Mouse (Mus musculus) frontal cortex, postnatal 14 days (tissue): ENCODE measurements around the gene Fnbp4.
"Not testable (repeated sequence)": the region's sequence is repeated elsewhere in the genome, so short reads cannot be mapped to it uniquely, and the experiment has no call there.

ENCODE experiments used
- DNase-seq, 2 experiments: peaks; one replicate each; pipeline ENCODE4 v3.0.0; 2022; ENCODE audit warnings: low spot score in 2 of 2

Fnbp4 gene

DNA sequence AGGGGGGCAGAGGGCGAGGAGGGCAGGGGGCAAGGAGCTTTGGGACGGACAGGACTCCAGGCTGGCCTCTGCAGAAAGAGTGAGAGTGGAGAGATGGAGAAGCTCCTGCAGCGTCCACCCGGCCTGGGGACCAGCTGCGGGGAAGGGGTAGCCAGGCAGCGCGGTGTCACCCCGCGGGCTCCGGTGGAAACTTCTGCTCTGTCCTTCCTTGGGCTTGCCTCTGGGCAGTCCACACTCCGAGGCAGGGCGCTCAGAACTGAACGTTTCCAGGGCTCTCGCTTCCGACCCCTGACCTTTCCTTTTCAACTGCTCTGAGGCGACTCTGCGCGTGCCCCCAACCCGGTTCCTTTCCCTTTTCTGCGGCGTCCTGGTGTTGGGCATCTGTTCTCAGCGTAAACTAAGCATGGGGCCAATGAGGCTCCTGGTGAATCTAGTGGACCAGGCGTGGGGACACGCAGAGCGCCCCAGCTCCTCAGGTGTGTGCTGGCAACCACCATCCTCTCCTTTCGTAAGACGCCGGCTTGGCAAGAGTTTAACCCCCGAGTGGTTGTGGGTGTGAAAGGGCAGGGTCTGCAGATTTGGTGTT, 37.8 kb downstream of the Fnbp4 start:
- no peak for DNase-seq

DNA sequence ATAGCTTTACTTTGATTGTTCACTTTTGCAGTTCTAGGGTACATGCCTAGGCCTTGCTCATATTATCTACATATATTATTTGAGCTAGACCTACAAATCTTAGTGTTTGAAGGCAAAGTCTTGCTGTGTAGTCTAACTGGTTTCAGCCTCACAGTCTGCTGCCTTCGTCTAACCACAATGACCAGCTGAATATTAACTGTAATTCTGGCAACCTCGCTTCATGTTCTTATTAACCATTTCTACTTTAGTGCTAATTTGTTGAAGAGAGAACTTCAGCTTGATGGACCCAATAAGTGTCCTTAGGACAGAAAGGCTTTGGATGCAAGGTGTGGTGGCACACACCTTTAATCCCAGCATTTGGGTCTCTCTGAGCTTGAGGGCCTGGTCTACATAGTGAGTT, 43.0 kb downstream of the Fnbp4 start:
- DNase-seq = no peak

DNA sequence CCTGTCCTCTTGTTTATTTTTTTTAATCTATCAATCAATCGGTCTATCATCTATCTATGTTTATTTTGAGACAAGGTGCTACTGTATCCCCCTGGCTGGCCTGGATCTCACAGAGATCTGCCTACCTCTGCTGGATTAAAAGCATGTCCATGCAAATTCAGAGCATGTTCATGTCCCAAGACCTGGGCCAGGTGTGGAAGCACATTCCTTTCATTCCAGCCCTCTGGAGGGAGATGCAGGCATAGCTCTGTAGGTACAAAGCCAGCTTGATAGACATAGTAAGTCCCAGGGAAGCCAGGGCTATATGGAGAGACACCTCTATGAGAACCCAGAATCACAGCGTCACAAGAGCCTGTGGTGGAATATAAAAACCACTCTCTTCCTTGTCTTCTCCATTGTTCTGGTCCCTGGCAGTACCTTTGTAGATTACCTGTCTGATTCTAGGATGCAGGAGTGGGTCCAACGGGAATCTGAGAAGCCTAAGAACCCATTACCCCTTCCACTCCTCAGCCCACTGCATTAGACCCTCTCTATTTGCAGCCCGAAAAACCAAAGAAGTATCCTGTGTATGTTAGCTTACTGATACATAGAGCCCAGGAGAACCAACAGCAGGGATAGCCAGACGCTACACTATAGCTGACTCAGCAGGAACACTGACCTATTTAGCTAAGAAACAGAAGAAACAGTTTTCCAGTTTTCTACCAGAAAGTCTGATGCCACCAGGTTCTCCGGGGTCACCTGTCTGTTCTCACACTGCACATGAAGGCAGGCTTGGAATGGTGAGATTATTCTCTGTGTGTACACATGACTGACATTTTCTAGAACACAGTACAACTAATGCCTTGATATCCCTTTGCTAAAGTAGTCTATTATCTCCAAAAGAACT, 63.3 kb downstream of the Fnbp4 start:
- no peak for DNase-seq

DNA sequence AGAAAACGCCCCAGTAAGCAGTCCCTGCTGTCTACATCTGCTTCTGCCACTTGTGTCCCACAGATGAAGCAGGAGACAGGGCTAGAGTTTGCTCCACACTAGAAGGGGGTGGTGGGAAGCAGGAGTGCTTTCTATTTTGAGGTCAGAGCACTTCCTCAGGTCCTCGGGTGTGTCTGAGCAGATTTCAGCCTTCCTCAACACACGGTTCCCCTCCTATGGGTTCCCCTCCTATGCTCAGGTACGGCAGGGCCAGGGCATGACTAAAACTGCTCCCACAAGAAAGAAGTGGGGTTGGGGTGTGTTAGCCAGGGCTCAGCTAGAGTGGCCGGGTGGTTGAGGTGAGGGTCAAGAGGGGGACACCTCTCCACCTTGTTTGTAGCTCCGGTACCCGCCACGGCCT, 65.6 kb downstream of the Fnbp4 start:
- no peak for DNase-seq

DNA sequence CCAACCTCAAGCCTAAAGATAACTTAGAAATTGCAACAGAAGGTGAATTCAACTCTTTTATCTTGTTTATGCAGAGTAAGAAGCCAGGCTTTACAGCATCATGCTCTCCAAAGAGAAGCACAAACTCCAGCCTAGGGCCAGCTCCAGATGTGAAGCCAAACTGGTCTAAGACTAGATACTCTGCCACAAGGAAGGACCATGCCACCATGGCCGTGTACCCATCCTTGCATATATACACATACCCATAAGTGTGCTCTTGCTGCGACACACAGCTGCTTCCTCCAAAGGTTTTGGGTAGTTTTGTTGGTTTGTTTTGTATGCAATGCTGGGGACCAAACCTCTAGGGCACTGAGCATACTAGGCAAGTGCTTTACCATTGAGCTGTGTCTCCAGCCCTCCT, 70.1 kb downstream of the Fnbp4 start:
- no peak for DNase-seq

DNA sequence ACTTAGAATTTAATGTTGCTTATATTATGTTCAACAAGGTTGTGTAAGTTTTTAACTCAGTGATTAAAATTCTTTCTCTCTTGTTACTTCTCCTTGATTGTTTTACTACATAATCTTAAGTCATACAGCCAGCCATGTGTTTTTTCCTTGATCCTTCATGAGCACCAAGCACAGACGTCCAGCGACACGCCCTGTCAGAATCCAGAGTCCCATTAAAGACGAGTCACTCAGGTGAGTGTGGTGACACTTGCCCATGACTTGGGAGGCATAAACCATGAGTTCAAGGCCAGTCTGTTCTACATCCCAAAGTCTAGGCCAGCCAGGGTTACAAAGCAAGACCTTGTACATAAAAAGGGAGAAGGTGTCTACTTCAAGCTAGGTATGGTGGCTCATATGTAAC, 71.0 kb downstream of the Fnbp4 start:
- DNase-seq = no peak

DNA sequence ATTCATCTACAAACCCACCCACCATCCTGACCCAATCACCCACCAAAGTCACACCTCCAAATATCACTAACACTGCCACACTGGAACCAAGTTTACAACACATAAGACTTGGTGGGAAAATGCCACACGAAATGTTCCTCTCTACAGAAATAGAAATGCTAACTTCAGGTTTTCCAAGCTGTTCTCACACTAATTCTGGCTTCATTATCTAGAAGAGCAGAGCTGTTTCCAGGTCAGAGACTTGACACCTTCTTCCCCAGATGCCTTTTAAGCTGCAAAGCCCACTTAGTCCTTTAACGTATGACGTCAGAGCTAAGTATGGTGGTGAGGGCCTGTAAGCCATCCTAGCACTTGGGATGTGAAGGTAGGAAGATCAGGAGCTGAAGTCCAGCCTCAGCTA, 73.5 kb downstream of the Fnbp4 start:
- DNase-seq = no peak

DNA sequence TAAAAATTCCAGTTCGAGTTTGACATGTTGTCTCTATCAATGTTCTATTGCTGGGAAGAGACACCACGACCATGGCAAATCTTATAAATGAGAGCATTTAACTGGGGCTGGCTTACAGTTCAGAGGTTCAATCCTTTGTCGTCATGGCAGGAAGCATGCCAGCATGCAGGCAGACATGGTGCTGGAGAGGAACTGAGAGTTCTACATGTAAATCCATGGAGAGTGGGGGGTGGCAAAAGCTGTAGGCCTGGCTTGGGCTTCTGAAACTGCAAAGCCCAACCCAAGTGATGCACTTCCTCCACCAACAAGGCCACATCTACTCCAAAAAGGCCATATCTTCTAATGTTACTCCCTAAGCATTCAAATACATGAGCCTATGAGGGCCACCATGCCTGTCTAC, 75.7 kb downstream of the Fnbp4 start:
- no peak for DNase-seq

DNA sequence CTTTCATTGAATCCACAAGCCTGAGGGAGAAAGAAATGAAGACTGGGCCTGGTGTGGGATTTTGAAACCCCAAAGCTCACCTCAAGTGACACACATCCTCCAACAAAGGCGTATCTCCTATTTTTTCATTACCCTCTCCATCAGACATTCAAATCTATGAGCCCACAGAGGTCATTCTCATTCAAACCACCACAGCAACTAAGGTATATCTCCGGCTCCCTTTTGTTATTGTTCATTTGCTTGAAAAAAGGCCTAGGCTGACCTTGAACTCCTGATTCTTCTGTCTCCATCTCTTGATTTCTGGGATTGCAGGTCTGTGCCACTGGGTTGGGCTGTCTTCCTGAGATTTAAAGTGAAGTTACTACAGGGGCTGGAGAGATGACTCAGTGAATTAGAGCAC, 77.8 kb downstream of the Fnbp4 start:
- no peak for DNase-seq

DNA sequence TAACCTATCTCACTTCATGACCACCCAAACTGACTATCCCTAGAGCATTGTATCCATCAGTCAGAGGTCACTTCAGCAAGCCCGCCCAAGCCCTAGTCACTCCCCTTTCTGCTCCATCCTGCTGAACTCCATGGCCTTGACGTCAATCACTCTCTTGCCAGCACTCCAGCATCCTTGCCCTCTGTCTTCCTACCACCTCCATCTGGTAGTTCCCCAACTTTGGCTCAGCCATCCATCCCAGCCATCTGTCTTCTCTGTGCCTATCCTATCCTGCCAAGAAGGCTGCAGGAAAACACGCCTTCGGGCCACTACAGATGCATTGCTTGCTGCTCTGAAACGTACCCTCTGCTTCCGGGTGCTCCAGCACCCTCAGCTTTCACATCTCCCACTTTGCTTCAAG, 78.6 kb downstream of the Fnbp4 start:
- no peak for DNase-seq

DNA sequence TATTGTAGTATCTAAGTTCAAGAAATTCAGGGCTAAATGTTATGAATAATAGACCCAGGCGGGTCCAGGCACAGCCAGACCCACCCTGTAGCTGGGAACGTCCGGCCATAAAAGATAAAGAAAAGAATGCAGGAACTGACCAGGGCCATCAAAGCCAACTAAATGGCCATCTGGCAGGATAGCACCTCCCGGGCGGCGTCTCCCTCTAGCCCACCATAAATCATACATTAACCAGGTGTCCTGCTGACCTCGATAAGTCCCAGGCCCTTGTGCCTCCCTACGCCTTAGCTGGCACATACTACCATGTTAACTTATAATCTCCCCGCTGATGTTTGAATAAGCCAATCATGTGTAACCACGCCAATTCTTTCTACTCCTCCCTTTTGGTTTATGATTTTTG, 79.4 kb downstream of the Fnbp4 start:
- not testable (repeated sequence) for DNase-seq

DNA sequence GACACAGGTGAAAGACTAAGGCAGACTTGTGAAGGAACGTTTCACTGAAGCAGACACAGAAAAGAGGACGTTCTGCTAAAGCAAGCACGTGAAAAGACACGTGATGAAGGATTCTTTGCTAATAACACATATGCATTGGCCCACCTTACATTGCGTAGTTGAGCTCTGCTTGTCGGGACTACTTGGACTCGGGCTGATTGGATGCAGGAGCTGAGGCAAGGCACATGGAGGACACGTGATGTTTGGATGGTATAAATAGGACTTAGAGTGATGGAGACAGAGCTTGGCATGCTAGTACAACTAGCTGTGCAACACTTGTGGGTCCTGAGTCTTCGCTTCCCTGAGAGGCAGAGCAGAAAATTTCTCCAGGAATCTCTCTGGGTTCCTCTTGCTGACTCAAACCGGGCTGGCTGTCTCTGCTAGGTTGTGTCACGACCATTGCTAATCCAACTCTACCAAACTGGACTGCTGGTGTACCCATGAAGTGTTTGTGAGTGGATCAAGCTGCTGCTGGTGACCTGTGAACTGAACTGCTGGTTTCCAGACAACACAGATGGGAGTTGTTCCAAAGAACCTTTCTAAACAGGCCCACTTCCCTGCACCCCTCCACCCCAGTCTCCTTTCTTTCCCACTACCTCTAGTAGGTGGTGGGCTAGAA, 80.5 kb downstream of the Fnbp4 start:
- DNase-seq = no peak

DNA sequence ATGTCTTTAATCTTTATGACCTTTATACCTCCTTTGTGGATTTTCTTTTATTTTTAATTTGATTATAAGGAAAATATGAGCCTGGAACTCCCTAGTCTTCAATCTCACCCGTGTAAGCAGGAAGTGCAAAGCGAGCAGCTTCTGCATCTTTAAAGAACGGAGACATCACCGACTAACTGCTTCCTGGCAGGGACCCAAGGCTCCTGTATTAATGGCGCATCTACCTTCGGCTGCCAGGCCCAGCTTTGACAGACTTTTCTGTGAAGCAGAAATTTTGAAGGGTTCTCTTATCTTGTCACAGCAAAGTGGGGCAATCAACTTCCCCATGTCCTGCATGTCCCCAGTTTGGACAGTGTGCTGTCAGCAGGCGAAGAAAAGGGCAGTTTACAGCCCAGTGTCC, 83.6 kb downstream of the Fnbp4 start:
- DNase-seq = no peak
